24 mouse cellular contexts compared by ENCODE assay signal in genomic region chr19:48023726-48024125, GRCm38 (mm10).
A peak's percentile ranks its signal among the peaks of the same experiment; 100 is the strongest.
DNase-seq lines count a peak whose midpoint lies in the region; ATAC-seq and TF ChIP-seq lines count a peak whose summit lies in the region.
"Had no signal": no experiment of that assay in that cellular context is flagged by ENCODE, and none has a peak within 500 bp of the region (broad histone marks: within the 10 kb centered on the region; RNA-seq: fewer than 3 reads in every experiment).

No protein-coding gene starts in this region.

- H3K4me3 ChIP-seq in MEL (ENCODE audit: control insufficient read depth in 1 of 2, insufficient read depth in 1 of 2, low read depth in 2 of 2, low read length in 2 of 2) = no peak overlapping the region
- no peak overlapping the region for H3K4me3 ChIP-seq in thymus, adult 2 months (ENCODE audit: control insufficient read depth, insufficient read depth, low read length)
- no peak overlapping the region for H3K4me3 ChIP-seq in intestine, embryonic 15.5 days (replicated peaks)
- H3K4me3 ChIP-seq in embryonic facial prominence, embryonic 10.5 days = no peak overlapping the region
- no peak overlapping the region for H3K4me3 ChIP-seq in intestine, postnatal 0 days (ENCODE audit: low read depth, low read length)
- H3K4me3 ChIP-seq: embryonic facial prominence, embryonic 12.5 days; erythroblast, embryonic 14.5 days; limb, embryonic 10.5 days; midbrain, embryonic 15.5 days; myocyte had no signal

- TF ChIP-seq RAD21 in MEL (IDR thresholded peaks at IDR 0.05; ENCODE audit: low read depth, low read length) = no peak

- peak; percentile 46 to 68; a peak in 3 of 4 replicates for ATAC-seq in hematopoietic stem cell, adult 5-6 weeks (replicated peaks in 1 of 2; ENCODE audit: insufficient read depth in 1 of 2, low FRiP score in 2 of 2, low TSS enrichment in 1 of 2, low read depth in 1 of 2, poor library complexity in 2 of 2, severe bottlenecking in 2 of 2)
- no peak for ATAC-seq in intestine, embryonic 15.5 days
- no peak for ATAC-seq in intestine, postnatal 0 days
- ATAC-seq: forebrain, embryonic 14.5 days; hindbrain, embryonic 16.5 days; midbrain, embryonic 15.5 days had no signal

- TF ChIP-seq EP300 in MEL (IDR thresholded peaks at IDR 0.05; ENCODE audit: low read depth in 1 of 2, low read length in 2 of 2) = no peak

- no peaks in the 10 kb centered on the region for H3K36me3 ChIP-seq in MEL (ENCODE audit: control insufficient read depth in 1 of 2, insufficient read depth in 2 of 2, low read length in 2 of 2)
- no peaks in the 10 kb centered on the region for H3K36me3 ChIP-seq in thymus, adult 2 months (ENCODE audit: control insufficient read depth, insufficient read depth, low read length)
- no peaks in the 10 kb centered on the region for H3K36me3 ChIP-seq in intestine, embryonic 15.5 days
- no peaks in the 10 kb centered on the region for H3K36me3 ChIP-seq in embryonic facial prominence, embryonic 10.5 days (replicated peaks)
- H3K36me3 ChIP-seq in intestine, postnatal 0 days (ENCODE audit: control insufficient read depth, insufficient read depth) = no peaks in the 10 kb centered on the region
- H3K36me3 ChIP-seq: embryonic facial prominence, embryonic 12.5 days; limb, embryonic 10.5 days; midbrain, embryonic 15.5 days had no signal

- H3K27me3 ChIP-seq in MEL (ENCODE audit: control insufficient read depth in 1 of 2, insufficient read depth in 2 of 2, low read length in 2 of 2) = no peaks in the 10 kb centered on the region
- no peaks in the 10 kb centered on the region for H3K27me3 ChIP-seq in thymus, adult 2 months (ENCODE audit: control insufficient read depth, insufficient read depth, low read length)
- no peaks in the 10 kb centered on the region for H3K27me3 ChIP-seq in intestine, embryonic 15.5 days (replicated peaks)
- H3K27me3 ChIP-seq in embryonic facial prominence, embryonic 10.5 days (replicated peaks; ENCODE audit: low read depth, poor library complexity, severe bottlenecking) = no peaks in the 10 kb centered on the region
- no peaks in the 10 kb centered on the region for H3K27me3 ChIP-seq in intestine, postnatal 0 days (replicated peaks; ENCODE audit: control insufficient read depth, insufficient read depth, low read length)
- H3K27me3 ChIP-seq: embryonic facial prominence, embryonic 12.5 days; midbrain, embryonic 15.5 days had no signal

- TF ChIP-seq CTCF in MEL (IDR thresholded peaks at IDR 0.05 in 2 of 3, conservative IDR thresholded peaks at IDR 0.05 in 1 of 3; ENCODE audit: control insufficient read depth in 1 of 3, insufficient read depth in 1 of 3, low read depth in 2 of 3, low read length in 3 of 3, poor library complexity in 1 of 3, severe bottlenecking in 1 of 3) = no peak
- TF ChIP-seq CTCF in thymus, adult 2 months (IDR thresholded peaks at IDR 0.05; ENCODE audit: borderline replicate concordance, control insufficient read depth, extremely low read depth, insufficient read depth, low read length, poor library complexity) = no peak
- no peak for TF ChIP-seq CTCF in intestine, postnatal 0 days (IDR thresholded peaks at IDR 0.05; ENCODE audit: low read depth)

- no peaks in the 10 kb centered on the region for H3K4me1 ChIP-seq in MEL (ENCODE audit: control insufficient read depth in 1 of 2, insufficient read depth in 2 of 2, low read length in 2 of 2)
- peaks cover 4% of the 10 kb centered on the region for H3K4me1 ChIP-seq in thymus, adult 2 months (replicated peaks; ENCODE audit: control insufficient read depth, insufficient read depth, low read length)
- no peaks in the 10 kb centered on the region for H3K4me1 ChIP-seq in intestine, embryonic 15.5 days (replicated peaks)
- H3K4me1 ChIP-seq in embryonic facial prominence, embryonic 10.5 days = 0 out of 2 replicates have a peak, but pooled peaks cover 6% of the 10 kb centered on the region
- no peaks in the 10 kb centered on the region for H3K4me1 ChIP-seq in intestine, postnatal 0 days (replicated peaks; ENCODE audit: control insufficient read depth, insufficient read depth, low read length)
- H3K4me1 ChIP-seq: embryonic facial prominence, embryonic 12.5 days; limb, embryonic 10.5 days; midbrain, embryonic 15.5 days had no signal

- TF ChIP-seq POLR2A in MEL (IDR thresholded peaks at IDR 0.05; ENCODE audit: control insufficient read depth in 1 of 2, insufficient read depth in 1 of 2, low read depth in 1 of 2, low read length in 2 of 2, poor library complexity in 1 of 2) = no peak
- no peak for TF ChIP-seq POLR2A in thymus, adult 2 months (IDR thresholded peaks at IDR 0.05; ENCODE audit: control insufficient read depth, extremely low read depth, insufficient read depth, low read length, poor library complexity)

- no peak overlapping the region for H3K4me2 ChIP-seq in intestine, embryonic 15.5 days (replicated peaks)
- H3K4me2 ChIP-seq in intestine, postnatal 0 days (replicated peaks; ENCODE audit: low read depth) = no peak overlapping the region
- H3K4me2 ChIP-seq: embryonic facial prominence, embryonic 12.5 days; heart, embryonic 11.5 days; midbrain, embryonic 15.5 days had no signal

- H3K27ac ChIP-seq in MEL (ENCODE audit: control insufficient read depth, low read depth, low read length) = no peak overlapping the region
- H3K27ac ChIP-seq in thymus, adult 2 months (ENCODE audit: control insufficient read depth, insufficient read depth, low read length) = no peak overlapping the region
- H3K27ac ChIP-seq in intestine, embryonic 15.5 days = no peak overlapping the region
- H3K27ac ChIP-seq in embryonic facial prominence, embryonic 10.5 days (replicated peaks) = no peak overlapping the region
- H3K27ac ChIP-seq in intestine, postnatal 0 days (ENCODE audit: low read depth, low read length) = no peak overlapping the region
- H3K27ac ChIP-seq: embryonic facial prominence, embryonic 12.5 days; limb, embryonic 10.5 days; midbrain, embryonic 15.5 days had no signal

- H3K9ac ChIP-seq in MEL (ENCODE audit: control insufficient read depth, low read depth, low read length, poor library complexity, severe bottlenecking) = no peak overlapping the region
- no peak overlapping the region for H3K9ac ChIP-seq in intestine, embryonic 15.5 days
- no peak overlapping the region for H3K9ac ChIP-seq in intestine, postnatal 0 days (ENCODE audit: low read depth, low read length)
- H3K9ac ChIP-seq: embryonic facial prominence, embryonic 12.5 days; midbrain, embryonic 15.5 days had no signal

- H3K79me2 ChIP-seq in MEL (ENCODE audit: control insufficient read depth, insufficient read depth, low read length, poor library complexity) = no peaks in the 10 kb centered on the region

- WGBS in thymus, adult 2 months = 36% methylated on average over 10 of the region's 10 CpGs
- 85% methylated on average over 10 of the region's 10 CpGs for WGBS in intestine, embryonic 15.5 days
- WGBS in embryonic facial prominence, embryonic 10.5 days = 91% methylated on average over 10 of the region's 10 CpGs
- WGBS in intestine, postnatal 0 days = 86% methylated on average over 10 of the region's 10 CpGs

- no peaks in the 10 kb centered on the region for H3K9me3 ChIP-seq in MEL (replicated peaks; ENCODE audit: insufficient read depth, low read length)
- H3K9me3 ChIP-seq in intestine, embryonic 15.5 days = no peaks in the 10 kb centered on the region
- no peaks in the 10 kb centered on the region for H3K9me3 ChIP-seq in embryonic facial prominence, embryonic 10.5 days
- H3K9me3 ChIP-seq in intestine, postnatal 0 days (ENCODE audit: control insufficient read depth) = no peaks in the 10 kb centered on the region
- H3K9me3 ChIP-seq: embryonic facial prominence, embryonic 12.5 days; limb, embryonic 10.5 days; midbrain, embryonic 15.5 days had no signal

- peak; percentile 6 for DNase-seq in MEL (ENCODE audit: low read depth, low spot score)
- peak; percentile 23 for DNase-seq in thymus, adult 2 months
- DNase-seq in right cerebral cortex, postnatal 14 days = no peak
- no peak for DNase-seq in embryonic facial prominence, embryonic 10.5 days (ENCODE audit: low spot score)
- DNase-seq: adrenal gland, adult 2 months; cerebellum, adult 8-10 months; gastrocnemius, postnatal 25 days; heart, postnatal 36 days; kidney, adult 8-10 months; kidney, postnatal 36 days; layer of hippocampus, adult 9-11 months; lung, adult 18-20 months; retina, postnatal 1 day had no signal

TF ChIP-seq in MEL, 35 proteins besides CTCF, POLR2A, EP300 and RAD21:
- TF ChIP-seq POLR2AphosphoS5 (IDR thresholded peaks at IDR 0.05; ENCODE audit: borderline replicate concordance, low read depth, low read length) = no peak
- TF ChIP-seq SIN3A (IDR thresholded peaks at IDR 0.05; ENCODE audit: low read length) = no peak

Comparison
In these comparisons a context has a peak if more than half of its experiments do, and no peak if none do; other contexts are left out.
1. DNase-seq: peak in MEL (single experiment) and thymus, adult 2 months (single experiment); none in right cerebral cortex, postnatal 14 days (single experiment) and embryonic facial prominence, embryonic 10.5 days (single experiment).
2. ATAC-seq: peak in hematopoietic stem cell, adult 5-6 weeks (2 of 2); none in intestine, embryonic 15.5 days (single experiment) and intestine, postnatal 0 days (single experiment).